Mouse (Mus musculus): Measurements from ENCODE around the gene Sugp2.

GRCm38 (mm10) chr8:70257456-70257855 lies 23.4 kb downstream of the Sugp2 start:
- TF ChIP-seq CTCF (conservative IDR thresholded peaks at IDR 0.05; ENCODE audit: low read length) (no peak), NANOG (IDR thresholded peaks at IDR 0.05; ENCODE audit: borderline replicate concordance, low read length) (no peak)

Data from E14TG2a.4 (cell line).